Mouse (Mus musculus) limb, embryonic 12.5 days (tissue): ENCODE data around the gene Asb11. TPM values are rescaled to one million over a fixed set of nuclear protein-coding genes. Genes with fewer than 3 reads are reported as not detected.

Experiments
- polyA plus RNA-seq: library from polyadenylated mRNA; unstranded; fragments of >200 nt; fragmentation: Nextera tagmentation; extraction: Ambion mirVana; gene quantifications from 2 replicates; pipeline ENCODE4 v1.2.1, GENCODE M21; 2016

Asb11 gene
- polyA plus RNA-seq, 1 experiment from 2014 or later, result not detected

Other genes starting within 250 kb of the Asb11 start
- gene Bmx, start 178.8 kb upstream of the Asb11 start, polyA plus RNA-seq, result 0.24 and 0.58 TPM in 2 replicates
- 7.1 and 8.6 TPM in 2 replicates for gene Pir, start 167.6 kb upstream of the Asb11 start, polyA plus RNA-seq
- gene Vegfd, start 63.6 kb upstream of the Asb11 start, polyA plus RNA-seq, result 4.0 and 4.5 TPM in 2 replicates
- 16.1 and 17.6 TPM in 2 replicates for gene Piga, start 17.2 kb upstream of the Asb11 start, polyA plus RNA-seq
- 1.2 and 1.6 TPM in 2 replicates for gene Asb9, start 69.3 kb downstream of the Asb11 start, polyA plus RNA-seq